Mouse (Mus musculus) ovary, postnatal 36 days (tissue): ENCODE results near the gene Fggy.

Experiments
- DNase-seq: peaks from one replicate; pipeline ENCODE4 v3.0.0; 2022; ENCODE audit warnings: low spot score, mixed read lengths

Fggy gene

DNA sequence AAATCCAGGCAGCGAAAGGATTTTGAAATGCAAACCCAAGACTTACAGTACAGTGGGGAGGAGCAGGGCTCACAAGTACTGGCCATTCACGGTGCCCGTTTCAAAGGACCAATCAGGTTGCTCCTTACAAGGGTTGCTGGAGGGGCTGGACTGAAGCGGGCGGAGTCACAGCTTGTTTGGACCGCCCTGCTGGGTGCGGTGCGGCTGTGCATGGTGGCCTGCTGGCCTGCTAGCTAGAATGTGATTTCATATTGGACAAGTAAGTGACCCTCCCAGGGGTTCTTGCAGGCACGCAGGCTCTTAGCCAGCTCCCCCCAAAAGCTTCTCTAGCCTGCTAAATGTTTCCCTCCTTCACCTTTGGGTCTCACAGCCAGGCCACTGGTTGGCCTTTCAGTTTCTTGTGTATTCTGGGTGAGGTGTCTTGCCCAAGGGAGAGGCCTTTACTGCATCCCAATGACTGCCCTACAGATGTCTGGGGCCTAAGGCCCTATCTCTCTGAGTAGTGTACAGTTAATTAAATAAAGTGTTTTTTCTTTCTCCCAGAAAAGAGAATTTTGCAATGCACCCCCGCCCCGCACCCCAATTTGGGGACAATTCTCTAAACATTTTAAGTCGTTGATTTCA, at the start of gene Fggy:
TSS of gene Fggy (plus strand) at position 175 of the 624 bp plus-strand sequence.
- peak; percentile 96 for DNase-seq

DNA sequence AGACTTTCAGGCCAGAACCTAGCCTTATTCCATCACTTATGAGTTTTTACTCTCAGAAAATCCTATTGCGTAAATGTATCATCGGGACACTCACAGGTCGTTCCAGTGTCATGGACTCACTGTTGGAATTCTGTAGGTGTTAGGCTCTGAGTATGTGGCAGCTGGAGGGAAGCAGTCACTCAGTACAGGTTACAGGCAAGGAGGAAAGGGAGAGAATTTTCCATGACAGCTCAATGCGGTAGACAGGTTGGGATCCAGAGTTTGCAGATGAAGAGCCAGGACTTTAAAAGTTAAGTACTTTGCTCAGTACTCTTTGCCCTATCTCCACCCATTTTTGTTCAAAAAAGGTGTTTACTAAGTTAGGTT, 49.4 kb upstream of the Fggy start:
- no peak for DNase-seq

DNA sequence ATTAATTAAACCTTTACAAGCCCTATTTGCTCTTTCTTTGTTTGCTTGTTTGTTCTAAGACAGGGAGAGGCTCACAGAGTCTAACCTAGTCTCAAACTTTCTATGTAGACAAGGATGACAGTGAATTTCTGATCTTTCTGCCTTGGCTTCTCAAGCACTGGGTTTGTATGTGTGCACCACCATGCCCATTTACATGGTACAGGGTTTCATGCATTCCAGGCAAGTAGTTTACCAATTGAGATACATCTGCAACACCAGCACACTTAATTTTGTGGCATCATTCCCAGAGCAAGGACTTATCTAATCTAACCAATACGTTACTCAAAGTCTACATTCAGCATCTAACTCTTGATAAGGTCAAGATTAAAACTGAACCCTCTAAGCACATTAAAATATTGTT, 38.9 kb upstream of the Fggy start:
- DNase-seq = no peak

DNA sequence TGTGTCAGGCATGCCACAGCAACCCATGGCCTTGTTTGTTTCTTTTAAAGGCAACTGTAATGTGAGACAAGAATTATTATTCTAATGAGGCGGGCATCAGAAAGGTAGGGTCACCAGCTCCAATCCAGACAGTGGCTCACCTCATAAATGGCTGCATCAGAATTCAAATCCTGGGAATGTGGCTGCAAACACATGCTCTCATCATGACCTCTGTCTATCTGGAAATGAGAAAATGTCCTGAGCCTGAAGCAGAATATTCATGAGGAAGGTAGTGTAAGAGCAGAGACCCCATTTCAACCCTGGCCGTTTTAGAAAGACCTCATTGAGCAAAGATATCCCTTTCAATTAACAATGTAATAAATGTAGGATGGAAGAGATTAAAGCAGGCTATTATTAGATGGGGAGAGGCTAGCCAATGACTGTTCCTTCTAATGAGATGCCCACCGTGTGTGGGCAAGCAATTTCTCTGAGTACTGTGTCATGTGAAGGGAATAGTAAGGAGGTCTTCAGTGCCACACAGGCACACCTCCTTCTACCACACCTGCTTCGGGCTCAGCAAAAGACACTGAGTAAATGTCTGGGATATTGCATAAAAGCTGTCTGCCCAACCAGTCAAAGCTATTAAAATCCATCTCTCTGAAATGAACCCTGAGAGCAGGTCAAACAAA, 37.2 kb upstream of the Fggy start:
- no peak for DNase-seq

DNA sequence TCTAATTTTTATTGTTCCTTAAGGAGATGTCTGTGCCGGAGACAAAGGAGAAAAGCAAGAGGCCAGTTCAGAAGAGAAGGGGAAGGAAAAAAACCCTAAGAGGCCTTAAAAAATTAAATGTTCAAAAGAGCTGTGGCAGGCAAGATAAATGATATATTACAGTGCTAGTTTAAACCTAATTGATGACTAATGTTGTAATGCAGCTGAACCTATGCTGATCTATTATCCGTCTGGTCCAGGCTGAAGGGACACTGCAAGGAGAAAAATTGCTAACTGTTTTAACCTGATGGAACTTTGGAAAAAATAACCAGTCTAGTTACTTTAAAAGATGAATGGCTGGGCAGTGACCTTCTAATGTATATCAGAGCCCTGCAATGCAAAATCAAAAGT, 36.7 kb upstream of the Fggy start:
- no peak for DNase-seq

DNA sequence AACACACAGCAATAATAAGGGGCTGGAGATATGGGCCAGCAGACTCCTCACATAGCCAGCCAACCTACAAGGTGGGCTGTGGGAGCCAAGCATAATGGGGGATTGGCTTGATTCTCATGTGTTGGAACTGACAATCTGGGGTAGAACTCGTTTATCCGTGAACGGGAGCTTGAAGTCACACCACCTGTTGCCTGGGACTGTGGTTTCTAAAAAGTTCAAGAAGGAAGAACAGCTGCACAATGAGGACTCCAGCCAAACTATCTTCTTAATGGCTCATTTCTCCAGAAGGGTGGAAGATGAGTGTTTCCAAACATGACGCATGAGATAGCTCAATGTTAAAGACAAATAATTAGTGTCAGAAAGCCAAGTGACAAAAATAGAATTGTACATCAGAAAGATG, 30.7 kb upstream of the Fggy start:
- DNase-seq = no peak

DNA sequence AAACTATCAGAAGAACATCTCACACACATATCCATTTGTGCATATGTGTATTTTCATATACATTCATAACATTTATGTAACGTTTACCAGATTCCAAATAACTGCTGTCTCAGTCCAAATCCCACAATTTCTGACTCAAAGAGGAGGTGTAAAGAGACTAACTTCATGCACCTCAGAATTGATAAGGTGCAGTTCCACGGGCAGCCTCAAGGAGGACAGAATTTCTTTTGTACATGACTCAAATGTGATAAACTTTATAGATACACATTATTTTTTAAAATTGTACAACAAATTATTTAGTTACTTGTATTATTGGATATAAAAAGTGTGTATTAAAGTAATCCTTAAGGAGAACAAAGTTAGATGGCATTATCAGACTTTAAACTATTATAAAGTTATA, 26.6 kb upstream of the Fggy start:
- DNase-seq = no peak

DNA sequence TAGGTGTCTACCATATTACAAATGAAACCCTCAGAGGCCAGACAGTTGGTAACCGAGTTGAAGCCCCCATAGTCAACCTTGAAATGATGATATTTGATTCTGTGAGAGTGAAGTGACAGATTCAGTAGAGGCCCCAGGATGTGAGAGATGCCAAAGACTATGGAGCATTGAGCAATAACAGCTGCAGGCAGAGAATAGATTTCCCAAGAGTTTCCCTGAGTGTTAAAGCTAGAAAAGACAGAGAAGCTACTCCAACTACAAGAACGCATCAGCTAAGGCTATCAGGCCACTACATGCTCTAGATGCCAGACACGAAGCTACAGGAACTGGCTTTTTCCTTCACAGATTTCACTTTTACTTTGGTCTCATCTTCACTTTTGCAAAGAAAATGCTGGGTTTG, 23.4 kb upstream of the Fggy start:
- no peak for DNase-seq

DNA sequence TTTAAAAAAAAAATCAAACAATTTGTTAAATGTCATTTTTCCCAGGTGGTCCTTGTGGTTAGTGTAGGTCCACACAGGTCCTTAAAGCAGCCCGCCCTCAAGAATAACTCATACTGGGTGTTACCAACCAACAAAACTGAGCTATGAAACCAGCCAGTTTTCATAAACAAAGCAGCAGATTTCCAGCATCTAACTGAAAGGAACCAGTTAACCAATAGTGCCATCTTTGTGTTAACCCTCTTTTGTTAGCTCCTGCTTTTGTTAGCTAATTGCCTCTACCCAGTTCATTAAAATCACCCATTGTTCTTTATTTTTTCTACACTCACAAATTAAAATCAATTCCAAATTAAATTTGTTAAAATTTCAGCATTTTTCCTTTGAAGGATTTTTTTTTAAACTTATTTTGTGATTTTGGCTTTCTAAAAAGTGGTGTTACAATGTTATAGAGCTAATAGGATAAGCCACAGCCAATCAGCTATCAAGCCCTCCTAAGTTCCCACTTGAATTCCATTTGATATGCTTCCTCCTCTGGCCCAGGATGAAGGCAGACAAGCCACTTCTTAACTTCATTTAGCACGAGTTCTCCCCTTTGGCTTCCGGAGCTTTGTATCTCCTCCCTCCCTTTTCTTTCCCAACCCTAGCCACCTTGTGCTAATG, 15.8 kb upstream of the Fggy start:
- DNase-seq = no peak

DNA sequence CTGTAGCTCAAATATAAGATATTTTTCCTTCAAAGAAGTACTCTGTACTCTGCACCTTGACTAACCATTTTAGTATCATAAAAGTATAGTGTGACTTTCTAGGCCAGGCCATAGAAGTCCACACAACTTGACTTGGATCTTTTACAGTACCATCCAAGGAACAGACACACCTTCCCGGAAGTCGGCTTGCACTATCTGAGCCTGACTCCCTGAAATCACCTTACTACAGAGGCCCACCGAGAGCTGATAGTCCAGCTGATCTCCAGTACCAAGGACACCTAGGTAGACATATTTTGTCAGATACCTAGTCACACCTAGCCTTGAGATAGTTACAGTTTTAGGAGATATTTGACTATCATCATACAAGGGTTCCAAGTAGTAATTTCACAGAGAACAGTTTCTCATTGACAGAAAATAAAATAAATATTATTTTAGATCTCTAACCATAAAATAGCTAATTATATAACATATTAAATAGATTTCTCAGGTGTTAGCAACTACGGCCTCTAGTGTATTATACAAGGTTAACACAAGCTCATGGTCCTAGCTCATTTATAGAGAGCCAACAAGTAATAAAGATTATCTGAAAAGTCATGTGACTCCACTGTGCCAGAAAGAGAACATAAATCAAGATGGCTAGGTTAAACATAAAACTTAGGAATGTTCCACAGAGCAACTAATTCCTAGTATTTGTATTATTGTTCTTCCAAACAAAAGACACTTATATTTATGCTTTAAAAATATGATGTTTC, 15.1 kb upstream of the Fggy start:
- no peak for DNase-seq

DNA sequence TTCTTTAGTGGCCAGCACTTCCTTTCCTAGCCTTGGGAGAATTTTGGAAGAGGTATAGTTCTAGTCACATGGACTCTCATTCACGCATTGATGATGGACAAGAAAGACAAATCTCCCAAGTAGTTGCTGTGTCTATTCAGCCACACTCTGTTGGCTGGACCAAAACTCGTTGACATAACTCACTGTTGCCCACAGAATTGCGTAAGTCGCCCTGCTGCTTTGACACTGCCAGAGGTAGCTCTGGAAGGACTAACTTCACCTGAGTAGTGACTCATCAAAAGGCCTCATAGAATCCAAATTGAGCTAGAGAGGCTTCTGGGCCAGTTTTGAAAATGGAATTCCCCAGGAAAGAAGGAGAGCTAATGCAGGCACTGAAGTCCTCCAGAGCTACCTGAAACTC, 13.8 kb upstream of the Fggy start:
- DNase-seq = no peak

DNA sequence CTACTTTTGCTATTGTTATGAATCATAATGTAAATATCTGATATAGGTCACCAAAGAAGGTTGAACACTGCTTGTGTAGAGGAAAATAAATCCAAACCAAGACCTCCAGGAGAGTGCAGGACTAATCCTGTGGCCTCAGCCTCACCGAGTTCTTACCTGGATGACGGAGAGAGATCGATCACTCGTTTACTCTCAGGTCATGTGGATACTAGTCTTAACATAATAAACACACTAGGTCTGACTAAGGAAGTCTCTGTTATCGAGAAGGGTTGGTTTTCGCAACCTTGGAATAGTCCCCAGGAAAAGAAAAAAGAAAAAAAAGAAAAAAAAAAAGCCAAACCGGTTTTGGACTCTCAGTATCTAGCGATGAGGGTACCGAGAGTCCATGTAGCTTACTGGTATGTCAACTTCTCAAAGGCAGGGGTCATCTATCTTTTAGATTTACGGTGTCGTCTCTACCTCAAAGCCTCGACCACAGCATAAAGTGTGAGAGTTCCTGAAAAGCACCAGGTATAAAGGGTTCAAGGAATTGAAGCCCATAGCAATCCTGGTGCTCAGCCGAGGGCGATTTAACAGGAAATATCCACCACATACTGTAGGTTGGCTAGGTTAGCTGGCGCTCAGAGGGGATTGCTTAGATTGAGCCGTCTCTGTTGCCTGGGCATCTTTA, 509 bp upstream of the Fggy start:
- no peak for DNase-seq

DNA sequence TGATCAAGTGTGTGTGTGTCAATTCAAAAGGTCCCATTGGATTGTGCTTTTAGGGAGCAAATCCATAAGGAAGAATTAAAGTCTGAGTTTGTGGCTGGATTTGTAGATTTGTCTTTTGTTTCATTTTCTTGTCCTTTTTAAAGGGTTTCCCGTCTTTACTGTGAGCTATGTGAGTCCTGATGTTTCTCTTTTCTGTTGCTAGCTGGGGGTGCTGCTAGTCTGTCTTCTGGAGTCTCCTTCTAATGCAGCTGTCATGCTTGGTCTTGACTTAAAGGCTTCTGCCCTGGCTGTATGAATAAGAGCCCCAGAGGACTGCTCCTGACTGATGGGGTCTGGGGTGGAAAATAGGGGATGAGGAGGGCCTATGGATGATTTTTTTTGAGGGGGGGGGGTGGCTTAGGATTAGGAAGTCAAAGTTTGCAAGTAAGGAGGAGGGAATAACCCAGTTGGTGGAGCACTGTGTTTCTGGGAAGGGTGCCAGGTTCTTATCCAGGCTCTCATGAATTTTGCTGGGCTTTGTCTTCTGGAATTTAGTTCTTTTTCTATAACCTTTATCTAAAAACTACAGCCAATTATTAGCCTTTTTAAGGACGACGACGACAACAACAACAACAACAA, 1.1 kb downstream of the Fggy start:
- peak; percentile 15 for DNase-seq

DNA sequence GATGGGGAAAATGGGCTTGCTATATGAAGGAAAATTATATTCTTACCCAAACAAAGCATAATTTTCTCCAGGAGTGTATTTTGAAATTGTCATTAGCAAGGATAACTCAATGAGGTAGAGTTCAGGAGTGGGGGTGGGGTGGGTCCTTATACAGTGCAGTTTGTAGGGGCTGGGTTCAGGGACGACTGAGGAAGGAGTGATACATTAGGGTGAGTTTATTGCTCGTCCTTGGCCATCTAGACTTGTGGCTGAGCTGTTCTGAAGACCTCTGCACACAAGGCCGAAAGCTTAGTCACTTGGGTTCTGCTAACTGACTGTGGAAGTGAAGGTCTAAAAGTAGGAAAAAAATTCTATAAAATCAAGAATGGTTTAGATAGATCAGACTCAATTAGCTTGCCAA, 14.3 kb downstream of the Fggy start:
- DNase-seq = no peak

DNA sequence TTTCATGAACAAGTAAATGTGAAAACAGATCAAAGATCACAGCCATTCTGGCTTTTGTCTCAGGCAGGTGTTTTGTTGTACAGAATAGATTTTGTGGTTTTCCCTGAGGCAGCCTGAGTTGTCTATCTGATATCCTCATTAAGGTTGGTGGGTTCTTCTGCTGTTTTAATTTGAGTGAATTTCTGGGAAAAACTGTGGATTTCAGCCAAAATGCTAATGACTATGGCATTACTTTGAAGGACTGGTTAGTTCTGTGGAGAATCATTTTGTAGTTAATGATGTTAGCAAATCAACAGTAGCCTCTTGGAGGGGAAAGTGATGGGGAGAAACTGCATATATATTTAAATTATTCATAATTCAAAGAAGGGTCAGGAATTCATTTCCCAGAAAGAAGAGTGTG, 16.4 kb downstream of the Fggy start:
- DNase-seq = no peak

DNA sequence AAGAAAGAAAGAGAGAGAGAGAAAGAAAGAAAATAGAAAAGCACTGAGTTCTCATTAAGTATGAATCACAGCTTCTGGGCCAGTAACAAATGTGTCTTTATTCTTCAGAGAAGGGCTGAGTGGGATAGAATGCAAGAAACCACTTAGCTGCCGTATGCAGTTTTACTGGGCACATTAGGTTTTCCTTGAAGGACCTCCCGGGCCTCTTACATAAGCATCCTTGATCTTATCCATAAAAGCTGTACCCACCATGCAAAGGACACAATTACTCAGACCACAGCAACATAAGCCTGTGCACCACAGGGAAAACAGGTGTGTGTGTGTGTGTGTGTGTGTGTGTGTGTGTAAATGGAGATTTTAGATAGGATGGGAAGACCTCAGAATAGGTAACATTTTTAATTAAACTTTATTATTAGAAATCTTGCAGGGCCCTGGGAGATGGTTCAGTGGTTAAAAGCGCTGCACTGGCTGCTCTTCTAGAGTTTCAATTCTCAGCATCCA, 18.2 kb downstream of the Fggy start:
- DNase-seq = no peak

DNA sequence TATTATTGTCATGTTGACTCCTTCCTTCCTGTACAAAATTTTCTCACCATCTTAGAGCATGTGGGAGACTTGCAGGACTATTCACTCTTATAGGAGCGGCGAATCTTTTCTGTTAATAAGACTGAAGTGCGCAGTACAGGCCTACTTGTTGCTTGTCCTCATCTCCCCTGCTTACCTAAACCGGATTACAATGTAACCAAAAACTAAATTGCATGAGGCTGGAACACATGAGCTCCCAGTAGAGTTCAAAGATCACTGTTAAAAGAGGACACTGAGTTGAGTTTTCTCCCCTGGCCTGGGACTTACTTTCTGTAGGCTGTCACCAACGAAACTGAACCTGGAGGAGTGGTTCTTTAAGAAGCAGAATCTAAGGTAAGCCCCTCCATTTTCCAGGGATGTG, 21.9 kb downstream of the Fggy start:
- DNase-seq = no peak

DNA sequence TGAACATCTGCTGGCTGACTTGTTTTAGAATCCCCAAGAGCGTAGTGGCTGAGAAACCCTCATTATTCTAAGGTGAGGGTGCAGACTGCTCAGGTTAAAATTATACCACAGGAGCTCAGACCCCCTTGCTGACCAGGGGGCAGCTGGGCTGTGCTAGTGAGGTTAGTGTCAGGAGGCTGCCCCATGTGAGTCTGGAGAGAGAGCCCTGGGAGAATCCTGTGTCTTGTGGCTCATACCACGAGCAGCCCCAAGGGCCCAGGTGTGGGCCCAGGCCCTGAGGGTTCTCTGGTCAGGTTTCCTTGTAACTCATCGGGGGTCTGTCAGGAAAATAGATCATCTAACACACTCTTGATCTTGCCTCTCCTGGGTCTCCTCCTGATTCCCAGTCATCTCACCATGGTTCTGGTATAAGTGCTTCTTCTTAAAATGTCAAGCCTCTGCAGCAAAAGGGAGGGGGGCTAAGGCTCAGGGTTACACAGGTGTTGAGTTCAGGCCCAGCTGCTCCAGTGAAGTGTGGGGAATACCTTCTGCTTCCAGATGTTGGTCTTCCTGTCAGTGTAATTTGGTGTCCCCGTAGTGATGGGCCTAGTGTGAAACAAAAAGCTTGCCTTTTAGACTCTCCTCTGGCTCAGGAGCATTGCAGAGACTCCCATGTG, 26.9 kb downstream of the Fggy start:
- no peak for DNase-seq

DNA sequence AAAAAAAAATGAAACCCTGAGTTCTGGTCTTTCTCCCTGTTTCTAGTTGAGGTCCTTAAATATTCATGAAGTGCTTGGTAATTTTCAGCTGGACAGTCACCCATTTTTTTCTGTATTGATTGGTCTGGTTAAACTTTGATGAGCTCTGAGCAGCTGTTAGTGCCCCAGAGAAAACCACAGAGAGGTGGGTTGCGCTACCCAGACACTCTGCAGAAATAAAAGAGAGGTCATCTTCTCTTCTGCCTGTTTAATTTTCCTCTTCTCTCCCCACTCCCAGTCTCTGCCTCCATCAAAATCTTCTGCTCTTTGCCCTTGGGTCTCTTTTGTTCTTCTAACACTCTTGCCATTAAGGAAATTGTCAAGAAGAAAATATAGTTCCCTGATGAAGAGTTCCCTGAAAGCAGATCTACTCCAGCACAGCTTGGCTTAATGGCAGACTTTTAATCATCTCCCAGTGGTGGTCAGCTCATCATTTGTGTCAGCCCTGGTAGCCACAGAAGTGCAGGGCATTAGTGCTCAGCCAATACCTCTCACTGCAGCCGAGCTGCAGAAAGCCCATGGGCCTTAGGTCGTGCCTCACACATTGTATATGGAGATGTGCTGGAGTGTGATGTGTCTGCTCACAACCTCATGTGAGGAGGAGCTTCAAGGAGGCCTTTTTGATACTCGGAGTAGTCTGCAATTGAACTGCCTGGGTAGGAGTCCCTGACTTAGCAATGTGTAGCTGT, 29.1 kb downstream of the Fggy start:
- DNase-seq = no peak

DNA sequence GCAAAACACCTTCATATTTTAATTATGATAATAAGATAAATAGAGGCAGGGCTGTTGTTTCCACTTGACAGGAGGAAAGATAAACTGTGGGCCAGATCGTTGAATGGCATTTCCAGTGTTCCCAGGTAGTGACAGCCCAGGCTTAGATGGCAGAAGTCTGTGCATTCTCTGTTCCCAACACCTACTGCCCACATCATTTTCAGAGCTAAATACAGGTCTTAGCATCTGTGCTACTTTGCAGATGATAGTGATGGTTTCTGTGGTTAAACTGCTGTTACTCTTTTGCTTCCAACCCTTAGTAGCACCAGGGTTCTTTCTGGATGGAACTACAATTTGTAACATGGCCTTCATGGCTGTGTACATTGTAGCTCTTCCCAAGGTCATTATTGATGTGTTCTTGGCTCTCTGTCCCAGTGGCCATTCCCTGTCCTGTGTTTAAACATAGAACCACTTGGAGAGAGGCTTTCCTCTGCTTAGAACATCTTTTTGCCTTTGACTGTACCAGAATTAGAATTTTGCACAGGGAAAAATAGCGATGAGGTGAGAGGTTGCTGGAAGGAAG, 31.5 kb downstream of the Fggy start:
- no peak for DNase-seq
